Mouse (Mus musculus): ENCODE results near the gene Arid4a.

DNA sequence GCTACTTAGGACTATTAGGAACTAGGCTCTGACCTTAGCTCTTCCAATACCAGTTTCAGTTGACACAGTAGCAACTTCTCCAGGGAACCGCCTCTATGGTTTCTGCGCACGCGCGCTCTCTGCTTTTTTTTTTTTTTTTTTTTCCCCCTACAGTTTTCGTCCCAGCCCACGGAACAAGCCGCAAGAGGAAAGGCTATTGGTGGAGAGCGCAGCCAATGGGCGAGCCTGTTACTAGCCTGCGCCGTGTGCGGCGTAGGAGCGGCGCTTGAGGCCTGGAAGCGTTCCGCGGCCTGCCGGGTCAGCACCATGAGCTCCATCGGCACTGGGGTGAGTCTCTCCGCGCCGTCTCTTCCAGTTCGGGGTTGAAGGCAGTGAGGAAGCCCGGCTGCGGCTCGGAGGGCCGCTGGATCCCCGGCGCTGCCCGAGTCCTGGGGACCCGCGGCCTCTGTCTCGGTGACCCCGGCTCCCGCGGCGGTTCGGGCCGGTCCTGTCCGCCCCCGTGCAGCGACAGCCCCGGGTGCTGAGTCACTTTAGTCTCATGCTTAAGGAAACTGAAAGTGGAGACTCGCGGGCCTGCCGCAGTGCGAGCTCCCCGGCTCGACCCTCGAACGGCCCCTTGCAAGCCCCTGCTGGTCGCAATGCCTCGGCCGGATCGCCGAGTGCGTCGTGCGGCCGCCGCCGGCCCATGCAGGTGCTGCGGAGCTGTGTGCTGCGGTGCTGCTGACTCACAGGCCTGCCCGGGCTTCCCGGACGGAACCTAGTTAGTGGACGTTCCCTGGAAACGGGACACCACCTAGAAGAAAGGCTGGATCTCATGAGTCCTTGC lies 41.1 kb upstream of the Arid4a start, which contains the start of gene Psma3:
- TF ChIP-seq POLR2A (IDR thresholded peaks at IDR 0.05; ENCODE audit: low read depth, low read length) (peak; percentile 86), CTCF (IDR thresholded peaks at IDR 0.05; ENCODE audit: extremely low read depth, insufficient read length, insufficient replicate concordance, low read depth, low read length) (no peak)
